Mouse (Mus musculus) urinary bladder, postnatal 0 days (tissue): ENCODE data around the gene Tnf. TPM values are rescaled to one million over a fixed set of nuclear protein-coding genes. Genes with fewer than 3 reads are reported as not detected.

Experiments
- microRNA-seq: library from miRNA; unstranded; fragments of <30 nt; microRNA quantifications from one replicate; pipeline ENCODE4, GENCODE M21; 2016
- polyA plus RNA-seq: library from polyadenylated mRNA; unstranded; fragments of >200 nt; fragmentation: Nextera tagmentation; extraction: Ambion mirVana; gene quantifications from 2 replicates; pipeline ENCODE4 v1.2.1, GENCODE M21; 2015

Tnf gene
- 0.40 and 0.69 TPM in 2 replicates for polyA plus RNA-seq

DNA sequence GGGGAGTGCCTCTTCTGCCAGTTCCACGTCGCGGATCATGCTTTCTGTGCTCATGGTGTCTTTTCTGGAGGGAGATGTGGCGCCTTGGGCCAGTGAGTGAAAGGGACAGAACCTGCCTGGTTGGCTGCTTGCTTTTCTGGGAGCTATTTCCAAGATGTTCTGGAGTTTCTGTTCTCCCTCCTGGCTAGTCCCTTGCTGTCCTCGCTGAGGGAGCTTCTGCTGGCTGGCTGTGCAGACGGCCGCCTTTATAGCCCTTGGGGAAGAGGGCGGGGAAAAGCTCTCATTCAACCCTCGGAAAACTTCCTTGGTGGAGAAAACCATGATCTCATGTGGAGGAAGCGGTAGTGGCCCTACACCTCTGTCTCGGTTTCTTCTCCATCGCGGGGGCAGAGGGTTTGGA lies at the start of gene Tnf:
Gene Tnf (minus strand): TSS at position 221 of the 400 bp plus-strand sequence.

DNA sequence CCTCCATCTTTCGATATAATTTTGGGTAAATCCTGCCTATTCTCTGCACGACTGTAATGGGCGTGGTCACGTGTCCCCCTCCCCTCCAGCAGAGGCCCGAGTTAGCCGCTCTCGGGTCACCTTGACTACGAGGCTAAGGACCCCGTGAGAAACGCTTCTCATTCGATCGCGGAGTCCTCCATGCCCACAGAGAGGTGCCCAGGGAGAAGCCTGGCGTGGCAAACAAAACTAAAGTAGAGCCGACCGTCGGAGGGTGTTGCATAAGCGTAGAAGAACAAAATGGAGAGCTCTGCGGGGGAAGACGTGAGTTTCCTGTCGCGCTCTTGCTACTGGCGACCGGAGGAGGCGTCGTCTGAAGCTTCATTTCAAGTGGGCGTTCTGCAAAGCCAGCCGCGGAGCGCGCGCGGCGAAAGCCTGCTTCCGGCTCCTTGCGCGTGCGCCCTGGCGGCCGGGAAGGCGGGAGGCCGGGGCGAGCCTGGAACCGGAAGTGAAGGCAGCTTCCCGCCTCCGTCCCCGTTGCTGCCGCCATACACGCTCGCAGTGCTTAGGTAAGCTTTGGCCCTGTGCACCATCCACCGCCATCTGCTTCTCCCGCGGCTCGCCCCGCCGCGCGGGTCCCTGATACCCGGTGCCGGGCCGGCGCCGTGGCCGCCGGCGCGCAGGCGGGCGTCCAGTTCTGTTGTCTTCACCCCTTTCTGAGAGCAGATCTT lies 39.7 kb upstream of the Tnf start, which contains the start of gene Ddx39b:
Gene Ddx39b (plus strand): TSS at position 442 of the 710 bp plus-strand sequence.

DNA sequence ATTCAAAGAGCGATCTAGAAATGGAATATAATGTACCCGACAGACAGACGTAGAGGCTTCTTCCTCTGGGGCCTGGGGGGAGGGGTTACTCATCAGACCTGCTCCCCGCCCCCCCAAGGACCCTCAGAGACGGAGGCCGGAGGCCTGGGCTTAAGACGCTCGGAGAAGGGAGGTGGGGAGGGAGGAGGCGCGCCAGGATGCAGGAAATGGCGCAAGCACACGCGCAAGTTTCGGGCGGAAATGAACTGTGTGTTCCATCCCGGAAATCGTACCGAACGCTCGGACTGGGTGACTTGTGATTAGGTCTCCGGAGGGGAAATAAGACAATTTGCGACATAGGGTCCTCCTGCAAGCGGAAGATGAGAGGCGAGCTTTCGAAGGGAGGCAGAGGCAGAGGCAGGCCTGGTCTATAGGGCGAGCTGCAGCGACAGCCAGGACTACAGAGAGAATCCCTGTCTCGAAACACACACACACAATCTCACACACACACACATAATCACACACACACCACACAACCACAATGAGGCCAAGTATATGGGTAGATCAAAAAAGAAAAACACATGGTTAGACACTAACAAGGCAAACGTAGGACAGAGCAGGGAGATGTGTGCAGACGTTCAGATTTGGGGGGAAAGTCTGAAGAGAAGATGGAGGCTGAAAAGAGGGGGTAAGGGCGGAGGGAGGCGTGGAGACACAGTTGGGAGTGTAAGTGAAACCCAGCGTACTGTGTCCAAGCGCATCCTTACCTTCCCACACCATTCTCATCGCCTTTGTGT lies 34.0 kb upstream of the Tnf start, which contains the start of gene Nfkbil1:
Gene Nfkbil1 (minus strand): TSS at position 179 of the 776 bp plus-strand sequence.

DNA sequence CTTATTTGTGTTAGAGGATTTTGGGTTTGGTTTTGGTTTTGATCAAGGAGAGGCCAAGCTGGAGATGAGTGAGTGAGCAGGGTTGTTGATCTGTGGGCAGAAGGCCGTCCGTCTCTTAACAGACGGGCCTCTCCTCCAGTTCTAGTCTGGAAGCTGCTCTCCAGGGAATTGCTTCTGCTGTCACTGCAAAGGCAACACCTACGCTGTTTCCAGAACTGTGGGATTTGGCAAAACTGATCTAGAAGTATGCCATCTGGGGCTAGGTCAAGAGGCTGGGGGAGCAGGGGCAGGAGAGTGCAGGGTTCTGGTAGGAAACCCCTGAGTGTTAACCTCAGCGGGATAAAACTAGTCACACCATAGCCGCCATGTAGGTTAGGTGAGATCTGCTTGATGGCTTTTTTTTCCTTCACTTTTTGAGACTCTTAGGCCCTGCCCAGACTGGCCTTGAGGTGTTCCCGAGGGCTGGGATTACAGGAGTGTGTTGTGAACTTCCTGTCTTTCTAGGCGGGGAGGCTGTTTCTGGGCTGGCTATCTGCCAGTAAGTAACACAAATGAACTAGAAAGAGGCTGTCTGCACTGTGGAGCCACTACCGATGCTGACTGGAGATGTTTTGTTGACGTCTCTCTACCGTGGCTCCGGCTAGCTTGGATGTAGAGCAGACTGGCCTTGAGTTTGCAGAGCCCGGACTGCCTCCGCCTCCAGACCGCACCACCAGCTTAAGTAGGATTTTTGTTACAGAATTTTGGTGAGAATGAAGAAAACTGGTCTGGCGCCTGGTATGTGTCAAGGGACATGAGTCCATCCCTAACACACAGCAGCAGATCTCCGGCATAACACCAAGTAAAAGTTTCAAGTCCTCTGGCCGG lies 31.5 kb upstream of the Tnf start, which contains the start of gene Atp6v1g2:
Gene Atp6v1g2 (plus strand): TSS at position 547 of the 867 bp plus-strand sequence.

DNA sequence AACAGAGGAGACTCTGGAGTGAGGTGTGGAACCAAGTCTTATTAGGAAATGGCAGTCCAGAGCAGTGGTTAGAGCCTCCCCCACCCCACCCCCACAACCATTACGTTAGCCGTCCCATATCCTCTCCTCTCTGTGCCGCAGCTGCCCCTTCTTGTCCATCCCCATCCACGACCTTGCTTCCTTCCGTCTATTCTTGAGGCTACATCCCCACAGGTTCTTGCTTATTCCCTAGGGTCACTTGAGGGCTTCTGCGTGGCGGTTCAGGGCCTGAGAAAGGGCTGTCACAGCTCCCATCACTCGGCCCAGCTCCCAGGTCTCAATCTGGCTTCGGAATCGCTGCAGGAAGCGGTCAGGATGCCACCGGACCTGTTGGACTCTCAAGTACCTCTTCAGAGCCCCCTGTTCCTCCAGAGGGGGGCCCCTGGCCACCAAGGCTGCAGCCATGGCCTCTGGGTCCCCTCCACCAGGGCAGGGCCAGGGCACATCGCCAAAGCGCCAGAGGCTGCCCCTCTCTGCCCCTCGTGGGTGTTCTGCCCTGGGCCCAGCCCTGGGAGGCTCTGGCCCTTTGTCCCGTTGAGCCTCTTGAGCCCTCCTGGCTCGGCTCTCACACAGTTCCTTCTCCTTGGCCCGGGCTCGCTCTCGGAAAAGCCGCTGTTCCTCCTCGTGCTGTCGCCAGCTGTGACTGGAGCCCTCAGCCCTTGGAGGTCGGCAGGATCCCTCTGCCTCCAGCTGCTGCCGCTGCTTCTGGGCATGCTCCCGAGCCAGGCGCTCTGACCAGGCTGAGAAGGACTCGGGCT lies 18.5 kb upstream of the Tnf start, which contains the start of gene Gm16181:
Gene Gm16181 (plus strand): TSS at position 679 of the 797 bp plus-strand sequence.

DNA sequence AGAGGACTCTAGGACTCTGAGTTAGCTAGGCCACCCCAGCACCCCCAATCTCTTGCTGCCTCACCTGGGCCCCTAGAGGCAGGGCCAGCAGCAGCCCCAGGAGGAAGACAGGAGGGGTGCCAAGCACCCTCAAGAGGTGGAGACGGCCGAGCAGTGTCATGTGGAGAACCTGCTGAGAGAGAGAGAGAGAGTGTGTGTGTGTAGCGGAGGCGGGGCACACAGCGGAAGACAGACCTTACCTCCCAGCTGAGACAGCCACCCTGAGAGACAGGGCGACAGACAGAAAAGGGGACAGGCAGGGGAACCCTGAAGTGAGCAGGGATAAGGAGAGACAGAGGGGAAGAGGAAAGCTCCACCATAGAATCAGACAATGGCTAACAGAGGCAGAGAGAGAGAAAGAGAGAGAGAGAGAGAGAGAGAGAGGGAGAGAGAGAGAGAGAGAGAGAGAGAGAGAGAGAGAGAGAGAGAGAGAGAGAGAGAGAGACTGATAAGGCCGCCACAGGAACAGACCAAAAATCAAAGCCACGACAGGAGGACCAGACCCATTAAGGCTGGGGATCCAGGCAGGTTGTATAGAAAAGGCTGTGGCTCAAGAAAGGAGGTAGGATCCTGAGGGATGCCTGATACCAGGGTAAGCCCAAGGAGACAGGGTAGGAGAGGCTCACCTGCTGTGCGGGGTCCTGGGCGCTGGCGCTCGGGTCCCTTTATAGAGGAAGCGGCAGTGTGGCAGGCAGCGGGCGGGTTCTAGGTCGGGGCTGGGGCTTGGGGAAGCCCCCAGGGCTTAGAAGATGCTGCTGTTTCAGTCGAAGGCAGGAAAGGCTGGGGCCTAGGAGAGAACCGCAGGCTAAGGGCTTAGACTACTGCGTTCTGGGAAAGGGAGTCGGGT lies 2.9 kb upstream of the Tnf start, which contains the start of gene Lta:
Gene Lta (minus strand): TSS at position 858 of the 886 bp plus-strand sequence.

DNA sequence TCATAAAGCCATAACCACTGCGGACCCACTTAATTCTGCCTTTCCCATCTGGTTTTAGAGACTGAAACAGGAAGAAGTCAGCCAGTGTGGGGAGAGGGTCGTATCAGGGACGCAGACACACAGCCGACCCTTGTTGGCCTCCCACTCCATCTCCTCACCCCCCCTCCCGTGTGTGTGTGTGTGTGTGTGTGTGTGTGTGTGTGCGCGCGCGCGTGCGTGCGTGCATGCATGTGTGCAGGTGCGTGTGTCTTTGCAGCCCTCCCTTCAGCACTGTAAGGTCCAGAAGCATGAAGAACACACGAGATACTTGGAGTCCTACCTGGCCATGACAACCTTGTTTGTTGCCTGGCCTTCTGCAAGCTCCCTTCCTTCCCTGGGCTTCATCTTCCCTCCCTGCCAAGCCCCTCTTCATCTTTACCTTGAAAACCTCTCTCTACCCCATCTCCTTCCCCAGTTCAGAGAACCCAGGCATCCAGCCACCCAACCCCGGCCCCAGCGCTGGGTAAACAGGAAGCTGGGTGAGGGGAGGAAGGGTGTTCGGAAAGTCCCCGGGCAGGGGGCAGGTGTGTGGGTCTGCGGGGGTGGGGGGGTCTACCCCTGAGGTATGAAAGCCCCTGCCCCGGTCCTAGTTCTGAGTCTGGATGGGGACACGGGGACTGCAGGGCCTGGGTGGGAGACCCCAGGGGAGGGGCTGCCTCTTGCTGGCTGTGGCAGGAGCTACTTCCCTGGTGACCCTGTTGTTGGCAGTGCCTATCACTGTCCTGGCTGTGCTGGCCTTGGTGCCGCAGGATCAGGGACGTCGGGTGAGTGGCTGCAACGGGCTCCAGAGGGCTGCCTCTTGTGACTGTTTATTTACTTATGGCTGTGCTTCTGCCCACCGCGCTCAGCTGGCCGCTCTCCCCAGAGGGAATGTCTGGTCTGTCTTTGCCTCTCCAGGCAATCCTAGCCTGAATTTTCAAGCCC lies 7.6 kb downstream of the Tnf start, which contains the start of gene Ltb:
Gene Ltb (plus strand): TSS at position 559 of the 963 bp plus-strand sequence.

DNA sequence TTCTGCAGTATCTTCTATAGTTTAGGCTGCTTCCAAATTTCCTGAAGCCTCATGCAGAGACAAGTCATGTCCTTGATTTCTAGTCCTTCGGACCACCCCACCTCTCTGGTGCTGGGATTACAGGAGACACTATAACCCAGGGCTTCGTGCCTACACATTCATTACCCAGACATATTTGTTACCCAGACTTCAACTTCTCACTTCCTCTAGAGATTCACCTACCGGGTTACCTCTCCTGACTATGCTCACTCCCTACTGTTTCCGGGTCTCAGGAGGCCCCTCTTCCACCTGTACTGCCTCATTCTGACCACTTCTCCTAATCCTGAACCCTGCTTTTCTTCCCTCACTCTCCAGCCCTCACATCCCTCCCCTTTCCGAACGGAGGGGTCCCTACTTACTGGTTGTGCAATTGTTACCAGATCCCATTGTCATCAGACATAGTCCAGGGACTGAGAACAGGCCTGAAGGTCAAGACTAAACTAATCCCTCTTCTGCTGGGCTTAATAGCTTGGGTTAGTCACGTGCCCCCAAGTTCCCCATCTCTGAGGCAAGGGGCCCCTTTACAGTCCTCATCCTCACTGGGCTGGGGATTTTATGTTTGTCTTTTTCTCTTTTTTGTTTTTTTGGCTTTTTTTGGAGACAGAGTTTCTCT lies 13.7 kb downstream of the Tnf start, which contains the start of gene Lst1:
Gene Lst1 (minus strand): TSS at position 481 of the 652 bp plus-strand sequence.

DNA sequence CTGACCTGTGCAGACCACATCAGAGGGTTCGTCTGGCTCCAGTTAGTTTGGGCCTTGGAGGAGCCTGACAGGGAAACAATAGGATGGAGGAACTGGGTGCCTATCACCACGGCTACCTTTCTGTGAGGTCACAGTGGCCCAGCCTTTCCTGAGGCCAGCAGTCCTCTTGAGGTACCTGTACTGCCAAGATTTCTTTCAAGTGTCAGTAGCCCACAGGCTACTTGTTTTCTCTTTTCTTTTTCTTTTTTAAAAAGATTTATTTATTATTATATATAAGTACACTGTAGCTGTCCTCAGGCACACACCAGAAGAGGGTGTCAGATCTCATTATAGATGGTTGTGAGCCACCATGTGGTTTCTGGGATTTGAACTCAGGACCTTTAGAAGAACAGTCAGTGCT lies 25.8 kb downstream of the Tnf start, which contains the start of gene Aif1:
Gene Aif1 (minus strand): TSS at position 101 of the 400 bp plus-strand sequence.

DNA sequence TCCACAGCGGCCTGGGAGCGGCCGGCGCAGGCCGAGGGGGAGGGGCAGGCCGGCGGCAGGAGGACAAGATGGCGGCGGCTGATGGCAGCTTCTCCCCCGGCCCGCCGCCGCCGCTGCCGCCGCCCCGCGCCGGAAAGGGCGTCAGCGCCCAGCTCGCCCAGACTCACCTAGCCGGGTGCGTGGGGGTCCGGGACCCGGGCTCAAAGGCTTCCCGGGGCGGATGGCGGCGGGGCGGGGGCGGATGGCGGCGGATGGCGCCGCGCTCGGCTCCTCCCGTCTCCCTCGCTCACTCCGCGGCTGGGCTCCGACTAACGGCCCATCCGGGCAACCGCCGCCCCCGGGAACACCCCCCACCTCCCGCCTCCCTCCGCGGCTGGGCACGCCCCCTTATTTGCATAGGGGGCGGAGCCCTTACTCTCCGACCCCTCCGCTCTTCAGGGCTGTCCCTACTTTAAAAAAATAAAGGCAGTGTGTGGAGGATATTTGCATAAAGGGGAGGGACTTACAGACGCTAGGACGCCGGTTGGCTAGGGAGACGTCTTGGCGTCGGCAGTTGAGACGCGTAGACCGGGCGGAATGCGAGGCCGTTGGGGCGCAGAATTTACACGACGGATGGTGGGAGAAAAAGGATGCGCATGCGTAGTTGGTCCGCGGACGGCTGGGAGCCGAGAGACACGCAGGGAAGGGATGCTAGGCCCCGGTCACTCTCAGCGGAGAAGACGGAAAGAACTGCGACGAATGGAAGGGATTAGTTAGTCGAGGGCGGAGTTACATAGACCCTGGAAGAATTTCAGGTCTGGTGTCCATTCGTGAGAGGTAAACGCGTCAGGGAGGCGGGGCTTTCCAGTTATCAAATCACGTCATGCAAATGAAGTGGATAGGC lies 37.0 kb downstream of the Tnf start, which contains the start of gene Prrc2a:
Gene Prrc2a (minus strand): TSS at position 330 of the 883 bp plus-strand sequence.

Small RNA genes within 50 kb of the gene (microRNA-seq; reads per million reads assigned to microRNA genes)
- gene Mir6973a, result not detected
- gene Mir6974, result not detected
- 1.9 reads per million for gene Mir6975
- gene Mir8094, result not detected

Other genes starting within 250 kb of the Tnf start
- 4.5 and 5.2 TPM in 2 replicates for gene Hspa1b, start 242.8 kb downstream of the Tnf start, polyA plus RNA-seq
- not detected in 2 replicates for gene Gm20481, start 232.1 kb downstream of the Tnf start, polyA plus RNA-seq
- gene Hspa1a, start 229.9 kb downstream of the Tnf start, polyA plus RNA-seq, result 36.7 and 39.4 TPM in 2 replicates
- gene Hspa1l, start 229.3 kb downstream of the Tnf start, polyA plus RNA-seq, result 0.16 and 0.25 TPM in 2 replicates
- gene Lsm2, start 220.1 kb downstream of the Tnf start, polyA plus RNA-seq, result 82.1 and 83.5 TPM in 2 replicates
- gene Vars, start 201.0 kb downstream of the Tnf start, polyA plus RNA-seq, result 42.0 and 44.7 TPM in 2 replicates
- gene Vwa7, start 185.4 kb downstream of the Tnf start, polyA plus RNA-seq, result 0.19 and 0.24 TPM in 2 replicates
- 1.3 and 1.7 TPM in 2 replicates for gene Sapcd1, start 174.0 kb downstream of the Tnf start, polyA plus RNA-seq
- gene Msh5, start 155.3 kb downstream of the Tnf start, polyA plus RNA-seq, result 0.88 and 1.3 TPM in 2 replicates
- 240 and 276 TPM in 2 replicates for gene Clic1, start 152.0 kb downstream of the Tnf start, polyA plus RNA-seq
- gene Ddah2, start 143.0 kb downstream of the Tnf start, polyA plus RNA-seq, result 118 and 126 TPM in 2 replicates
- 0.45 and 0.58 TPM in 2 replicates for gene Ly6g6c, start 136.6 kb downstream of the Tnf start, polyA plus RNA-seq
- gene Mpig6b, start 135.8 kb downstream of the Tnf start, polyA plus RNA-seq, result 0.42 and 1.7 TPM in 2 replicates
- 8.2 and 8.3 TPM in 2 replicates for gene Ly6g6e, start 125.1 kb downstream of the Tnf start, polyA plus RNA-seq
- gene Ly6g6d, start 123.9 kb downstream of the Tnf start, polyA plus RNA-seq, result 1.6 and 2.2 TPM in 2 replicates
- gene Ly6g6f, start 116.4 kb downstream of the Tnf start, polyA plus RNA-seq, result 0.18 TPM in 1 of 2 replicates, not detected in the other
- 93.1 and 93.2 TPM in 2 replicates for gene Abhd16a, start 112.7 kb downstream of the Tnf start, polyA plus RNA-seq
- not detected in 2 replicates for gene Ly6g5c, start 93.7 kb downstream of the Tnf start, polyA plus RNA-seq
- gene Ly6g5b, start 86.6 kb downstream of the Tnf start, polyA plus RNA-seq, result 0.22 and 0.35 TPM in 2 replicates
- gene Gpank1, start 80.6 kb downstream of the Tnf start, polyA plus RNA-seq, result 9.5 and 11.9 TPM in 2 replicates
- gene Csnk2b, start 80.0 kb downstream of the Tnf start, polyA plus RNA-seq, result 189 and 201 TPM in 2 replicates
- 9.9 and 10.8 TPM in 2 replicates for gene D17H6S53E, start 75.6 kb downstream of the Tnf start, polyA plus RNA-seq
- 0.95 TPM in 1 of 2 replicates, not detected in the other for gene Apom, start 70.0 kb downstream of the Tnf start, polyA plus RNA-seq
- 28.9 and 35.6 TPM in 2 replicates for gene Bag6, start 66.8 kb downstream of the Tnf start, polyA plus RNA-seq
- gene Prrc2a, start 37.1 kb downstream of the Tnf start, polyA plus RNA-seq, result 73.9 and 74.9 TPM in 2 replicates
- gene Aif1, start 25.9 kb downstream of the Tnf start, polyA plus RNA-seq, result 11.2 and 12.6 TPM in 2 replicates
- 13.5 and 15.8 TPM in 2 replicates for gene Lst1, start 13.6 kb downstream of the Tnf start, polyA plus RNA-seq
- gene Ltb, start 7.6 kb downstream of the Tnf start, polyA plus RNA-seq, result 0.53 and 0.96 TPM in 2 replicates
- 0.12 and 0.30 TPM in 2 replicates for gene Lta, start 3.3 kb upstream of the Tnf start, polyA plus RNA-seq
- gene Gm16181, start 18.8 kb upstream of the Tnf start, polyA plus RNA-seq, result not detected in 2 replicates
- 4.5 TPM in 2 replicates for gene Atp6v1g2, start 31.7 kb upstream of the Tnf start, polyA plus RNA-seq
- gene Nfkbil1, start 33.8 kb upstream of the Tnf start, polyA plus RNA-seq, result 7.0 and 7.5 TPM in 2 replicates
- gene Ddx39b, start 39.7 kb upstream of the Tnf start, polyA plus RNA-seq, result 170 TPM in 2 replicates
- gene H2-D1, start 60.7 kb upstream of the Tnf start, polyA plus RNA-seq, result 251 and 342 TPM in 2 replicates
- gene H2-Q1, start 118.4 kb upstream of the Tnf start, polyA plus RNA-seq, result 0.05 TPM in 1 of 2 replicates, not detected in the other
- 1.9 and 2.7 TPM in 2 replicates for gene H2-Q2, start 140.2 kb upstream of the Tnf start, polyA plus RNA-seq
- gene H2-Q4, start 177.6 kb upstream of the Tnf start, polyA plus RNA-seq, result 3.3 and 3.8 TPM in 2 replicates
- 0.25 and 0.59 TPM in 2 replicates for gene H2-Q6, start 222.8 kb upstream of the Tnf start, polyA plus RNA-seq
- 1.6 and 2.2 TPM in 2 replicates for gene H2-Q7, start 237.1 kb upstream of the Tnf start, polyA plus RNA-seq